Mouse (Mus musculus) heart, adult 2 months (tissue): ENCODE measurements around the gene Gm26602.

ENCODE experiments used
- CTCF ChIP-seq: fragments of 200-600 bp; IDR thresholded peaks from 2 replicates; pipeline ENCODE4 v1.8.1; 2022; ENCODE audit warnings: antibody characterized with exemption, mild to moderate bottlenecking, moderate library complexity
- EP300 ChIP-seq: fragments of 200-500 bp; IDR thresholded peaks from 2 replicates; pipeline ENCODE4 v1.6.1; 2011; ENCODE audit warnings: low read depth, low read length, control low read depth; ENCODE audit not compliant: insufficient read depth
- POLR2A ChIP-seq: fragments of 200-500 bp; IDR thresholded peaks from 2 replicates; pipeline ENCODE4 v1.6.1; 2011; ENCODE audit warnings: mild to moderate bottlenecking, low read depth, low read length, control low read depth; ENCODE audit not compliant: insufficient read depth

GRCm38 (mm10) chr10:79873313-79873712 is 37.3 kb upstream of the Gm26602 start:
- TF ChIP-seq EP300 (no peak), CTCF (no peak), POLR2A (no peak)
